Mouse (Mus musculus) cerebellum, adult 2 months (tissue): ENCODE data around the gene Cyp2u1.

ENCODE experiments used
- CTCF ChIP-seq: fragments of 200-500 bp; IDR thresholded peaks from 2 replicates; pipeline ENCODE4 v1.5.1; 2011; ENCODE audit warnings: low read depth, mild to moderate bottlenecking, control low read depth, low read length, moderate library complexity, borderline replicate concordance; ENCODE audit not compliant: insufficient read depth
- POLR2A ChIP-seq: fragments of 200-500 bp; IDR thresholded peaks from 2 replicates; pipeline ENCODE4 v1.6.1; 2011; ENCODE audit warnings: low read length, control low read depth, borderline replicate concordance; ENCODE audit not compliant: insufficient read depth

DNA sequence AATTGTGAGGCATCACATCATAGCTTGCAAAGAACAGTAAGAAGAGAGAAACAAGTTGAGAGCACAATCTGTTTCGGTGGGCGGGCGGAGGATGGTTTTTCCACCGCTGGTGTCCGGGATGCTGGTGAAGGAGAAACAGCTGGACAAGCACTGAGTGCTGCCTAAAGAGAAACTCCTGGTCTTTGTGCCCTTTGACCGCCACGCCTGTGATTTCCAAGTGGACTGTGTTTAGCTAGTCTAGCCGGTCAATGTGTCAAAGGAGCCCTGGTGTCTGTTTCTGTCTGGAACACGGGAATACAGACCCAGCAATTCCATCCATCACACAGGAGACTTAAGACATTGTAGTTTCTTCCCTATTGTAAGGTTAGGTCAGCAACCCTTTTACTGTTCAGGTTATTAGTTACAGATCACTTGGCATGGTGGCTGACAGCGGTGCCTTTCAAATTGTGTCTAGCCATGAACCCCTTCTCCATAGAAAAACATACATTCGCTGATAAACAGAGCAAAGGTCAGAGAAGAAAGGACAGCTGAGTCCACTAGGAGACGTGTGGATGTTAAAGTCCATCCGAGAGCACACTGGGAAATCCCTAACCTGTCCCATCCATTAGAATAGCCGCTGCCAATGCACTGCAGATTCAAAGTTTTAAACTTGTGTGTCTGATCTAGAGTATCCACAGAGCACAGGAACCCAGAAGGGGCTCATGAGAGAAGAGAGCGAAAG is 39.1 kb downstream of the Cyp2u1 start:
- no peak for TF ChIP-seq CTCF
- TF ChIP-seq POLR2A, result no peak
